Mouse (Mus musculus) right cerebral cortex, postnatal 25 days (tissue): ENCODE data around the gene Fbxo3.
"Not testable (repeated sequence)": the region's sequence is repeated elsewhere in the genome, so short reads cannot be mapped to it uniquely, and the experiment has no call there.

Source experiments
- DNase-seq: peaks from one replicate; pipeline ENCODE4 v3.0.0; 2022

The Fbxo3 gene

DNA sequence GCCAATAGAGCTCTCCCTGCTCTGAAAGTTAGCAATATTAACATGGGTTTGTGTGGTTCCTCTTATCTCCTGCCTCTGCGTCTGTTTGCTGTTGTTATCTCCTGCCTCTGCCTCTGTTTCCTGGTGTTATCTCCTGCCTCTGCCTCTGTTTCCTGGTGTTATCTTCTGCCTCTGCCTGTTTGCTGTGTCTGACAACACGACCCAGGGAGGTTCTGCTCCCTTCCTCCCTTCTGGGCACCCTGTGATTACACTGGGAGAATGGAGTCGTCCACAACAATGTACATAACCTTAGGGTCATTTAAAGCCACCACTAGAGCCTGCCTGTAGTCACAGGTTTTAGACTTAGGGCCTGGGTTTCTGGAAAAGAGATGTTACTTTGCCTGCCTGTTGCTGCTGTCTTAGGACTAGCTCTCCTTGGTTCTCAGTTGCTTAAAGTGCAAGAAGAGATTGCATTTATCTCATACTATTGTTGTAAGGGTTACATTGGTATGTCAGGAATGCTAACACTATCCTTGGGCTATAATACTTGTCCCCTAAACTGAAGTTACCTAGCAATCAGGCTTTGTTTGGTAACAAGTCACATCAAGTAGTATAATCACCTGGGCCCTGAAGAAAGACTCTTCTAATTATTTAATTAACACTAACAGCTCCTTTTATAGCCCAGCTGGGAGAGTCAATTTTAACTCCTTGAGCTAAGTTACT lies 71.2 kb downstream of the Fbxo3 start:
- no peak for DNase-seq

DNA sequence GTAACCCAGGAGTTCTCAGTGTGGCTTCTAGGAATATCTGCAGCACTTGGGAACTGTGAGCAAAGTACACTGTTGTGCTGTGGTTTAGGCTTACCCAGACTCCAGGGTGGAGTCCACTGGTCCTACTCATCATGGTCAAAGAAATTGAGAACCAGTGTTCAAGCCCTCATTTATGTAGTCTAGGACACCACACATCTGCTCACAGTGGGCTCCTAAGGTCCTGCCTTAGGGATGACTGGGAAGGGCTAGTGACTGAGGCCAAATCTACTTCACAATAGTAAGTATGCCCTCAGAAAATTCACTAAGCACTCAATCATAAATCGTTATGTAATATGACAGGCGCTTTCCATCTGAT lies 71.7 kb downstream of the Fbxo3 start:
- no peak for DNase-seq

DNA sequence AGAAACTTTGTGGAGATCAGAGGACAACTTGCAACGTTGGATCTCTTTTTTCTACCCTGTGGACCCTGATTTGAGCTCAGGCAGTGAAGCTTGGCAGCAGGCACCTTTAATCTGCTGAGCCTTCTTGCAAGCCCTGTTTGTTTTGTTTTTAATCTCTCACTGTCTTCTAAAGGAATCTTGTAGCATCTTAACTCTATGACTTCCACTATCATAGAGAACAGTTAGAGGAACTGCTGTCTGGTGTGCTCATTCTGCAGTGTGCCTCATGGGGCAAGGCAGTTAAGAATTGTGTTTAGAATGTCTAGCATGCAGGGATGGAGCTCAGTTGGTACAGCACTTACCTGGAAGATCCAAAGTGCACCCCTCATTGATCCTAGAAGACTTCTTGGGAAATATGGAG lies 72.4 kb downstream of the Fbxo3 start:
- DNase-seq = no peak

DNA sequence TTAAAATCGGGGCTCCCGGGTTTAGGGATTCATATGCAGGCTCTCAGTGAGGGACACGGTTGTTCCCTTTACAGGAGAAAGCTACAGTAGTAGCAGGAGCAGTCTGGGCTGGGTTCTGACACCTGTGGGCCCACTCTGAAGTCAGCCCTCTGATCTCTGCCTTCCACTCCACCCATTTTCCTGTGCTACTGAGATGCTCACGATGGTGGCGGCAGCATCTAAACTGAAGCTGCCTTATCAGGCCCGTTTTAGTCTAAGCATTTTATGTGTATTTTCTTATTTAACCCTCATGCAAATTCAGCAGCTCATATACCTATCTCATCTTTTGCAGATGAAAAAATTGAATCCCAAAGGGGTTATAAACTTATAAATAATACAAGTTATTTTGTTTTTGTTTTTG lies 77.3 kb downstream of the Fbxo3 start:
- DNase-seq = no peak

DNA sequence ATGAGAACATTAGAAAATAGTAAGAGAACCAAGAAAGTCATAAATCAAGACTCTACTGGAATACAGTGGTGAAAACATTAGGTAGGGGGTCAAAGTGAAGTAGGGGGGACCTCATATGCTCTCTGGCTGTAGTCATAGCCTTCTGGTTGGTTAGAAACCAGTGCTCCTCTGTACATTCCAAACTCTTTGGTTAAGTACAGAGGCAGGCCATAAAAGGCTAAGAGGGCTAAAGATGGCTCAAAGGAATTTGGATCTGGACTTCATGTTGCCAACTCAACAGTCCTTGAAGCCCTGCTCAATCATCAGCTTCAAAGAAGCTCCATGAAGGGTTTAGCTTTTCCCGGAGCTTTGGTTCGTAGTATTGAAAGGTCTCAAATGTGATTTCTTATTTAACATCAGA lies 81.5 kb downstream of the Fbxo3 start:
- not testable (repeated sequence) for DNase-seq

DNA sequence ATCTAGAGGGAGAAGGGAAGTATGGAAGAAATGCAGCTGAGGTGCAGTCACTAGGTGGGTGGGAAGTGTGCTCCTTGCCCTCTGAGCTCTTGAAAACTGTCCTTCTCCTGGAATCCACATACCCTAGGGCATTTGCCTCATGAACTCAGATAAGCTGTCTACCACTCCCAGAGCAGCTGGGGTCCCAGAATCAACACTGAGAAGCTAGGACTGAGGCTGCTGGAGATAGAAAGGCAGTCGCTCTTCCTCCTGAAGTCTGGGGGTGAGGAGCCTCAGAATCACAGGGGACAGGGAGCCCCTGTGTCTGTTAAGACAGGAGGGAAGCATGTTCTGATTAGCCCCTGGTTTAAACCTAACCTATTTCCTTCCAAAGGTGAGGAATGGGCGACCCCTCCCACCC lies 82.0 kb downstream of the Fbxo3 start:
- DNase-seq = no peak

DNA sequence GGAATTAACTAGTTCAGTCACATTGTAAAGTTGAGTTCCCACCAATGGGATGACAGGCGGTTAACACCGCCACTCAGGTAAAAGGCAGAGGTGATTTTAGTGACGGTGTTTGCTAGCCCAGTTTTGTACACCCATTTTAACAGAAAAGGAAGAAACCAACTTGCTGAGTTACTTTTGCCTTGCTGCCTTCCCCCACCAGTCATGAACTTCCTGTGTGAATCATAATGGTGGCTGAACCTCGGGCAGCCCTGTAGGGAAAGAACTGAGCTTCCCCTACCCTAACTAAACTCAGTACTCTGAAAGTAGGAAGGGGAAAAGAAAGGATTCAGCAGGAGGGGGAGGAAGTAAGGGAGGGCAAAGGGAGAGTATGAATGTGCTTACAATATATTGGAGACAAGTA lies 82.5 kb downstream of the Fbxo3 start:
- DNase-seq = no peak

DNA sequence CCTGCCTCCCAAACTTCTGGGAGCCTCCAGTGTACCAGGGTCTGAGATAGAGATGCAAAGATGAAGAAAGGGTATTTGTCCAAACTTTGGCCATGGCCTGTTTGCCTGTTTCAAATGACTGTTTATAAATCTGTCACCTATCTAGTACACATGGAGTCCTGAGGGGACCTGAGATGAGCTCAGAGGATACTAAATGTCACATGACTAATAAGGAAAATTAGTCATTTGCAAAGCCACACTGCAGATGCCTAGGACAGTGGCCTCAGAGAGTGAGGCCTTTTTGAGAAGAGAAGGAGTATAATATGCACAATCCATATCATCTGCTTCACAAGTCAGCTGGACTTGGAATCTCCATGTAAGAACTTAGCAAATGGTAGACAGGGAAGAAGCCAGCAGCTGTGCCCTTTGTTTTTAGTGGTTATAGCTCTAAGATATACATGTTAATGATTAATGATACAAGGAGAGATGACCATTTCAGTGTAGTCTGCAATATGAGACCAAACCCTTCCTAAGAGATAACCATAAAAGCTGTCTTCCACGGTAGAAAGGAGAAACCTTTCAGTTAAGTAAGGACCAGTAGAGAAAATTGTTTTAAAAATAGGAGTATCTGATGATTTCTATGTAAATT lies 83.8 kb downstream of the Fbxo3 start:
- DNase-seq = not testable (repeated sequence)
